Mouse (Mus musculus): ENCODE results near the gene Rasal1. TPM values are rescaled to one million over a fixed set of nuclear protein-coding genes. Genes with fewer than 3 reads are reported as not detected.
A peak's percentile ranks its signal among the peaks of the same experiment; 100 is the strongest.

Gene Rasal1
- polyA plus RNA-seq, 1 experiment = 14.9 TPM

DNA sequence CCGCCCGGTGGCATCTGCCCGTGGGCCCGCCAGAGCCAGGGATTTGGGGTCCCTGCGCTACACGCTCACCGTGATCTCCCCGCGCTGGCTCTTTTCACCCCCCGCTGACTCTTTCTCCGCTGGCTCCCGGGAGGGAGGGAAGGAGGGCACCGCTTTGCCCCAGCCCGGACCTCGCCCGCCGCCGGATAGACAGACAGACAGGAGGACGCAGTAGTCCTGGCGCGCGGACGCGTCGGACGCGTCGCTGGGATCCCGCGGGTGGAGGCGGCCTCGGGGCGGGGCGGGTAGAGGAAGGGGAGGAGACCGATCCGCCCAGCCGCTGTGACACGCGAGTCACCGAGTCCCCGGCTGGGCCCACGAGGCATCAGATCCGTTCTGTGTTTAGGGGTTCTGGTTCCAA lies 62.8 kb downstream of the Rasal1 start:
- DNase-seq (ENCODE audit: low read depth in 1 of 2, low spot score in 2 of 2) = peak; percentile 49 to 82
- H3K27me3 ChIP-seq (ENCODE audit: control insufficient read depth, insufficient read depth, low read length) = no peaks in the 10 kb centered on the region
- peaks cover 3% of the 10 kb centered on the region; the same call in 1 of the 2 replicates for H3K36me3 ChIP-seq (ENCODE audit: control insufficient read depth, insufficient read depth, low read length)
- TF ChIP-seq POLR2A (IDR thresholded peaks at IDR 0.05; ENCODE audit: low read depth, low read length) = peak; percentile 36; the same call in 1 of the 2 replicates
- no peak for TF ChIP-seq CTCF (IDR thresholded peaks at IDR 0.05; ENCODE audit: extremely low read depth, insufficient read depth, insufficient read length, insufficient replicate concordance)
- H3K4me3 ChIP-seq (ENCODE audit: extremely low read depth, insufficient read depth, insufficient read length) = peak overlapping the region; percentile 79
- 1% methylated on average over 43 of the region's 43 CpGs for WGBS
- peaks cover 32% of the 10 kb centered on the region for H3K4me1 ChIP-seq (ENCODE audit: control insufficient read depth, insufficient read depth, insufficient read length)
- peak overlapping the region; percentile 80 for H3K27ac ChIP-seq (ENCODE audit: insufficient read depth, low read length)

DNA sequence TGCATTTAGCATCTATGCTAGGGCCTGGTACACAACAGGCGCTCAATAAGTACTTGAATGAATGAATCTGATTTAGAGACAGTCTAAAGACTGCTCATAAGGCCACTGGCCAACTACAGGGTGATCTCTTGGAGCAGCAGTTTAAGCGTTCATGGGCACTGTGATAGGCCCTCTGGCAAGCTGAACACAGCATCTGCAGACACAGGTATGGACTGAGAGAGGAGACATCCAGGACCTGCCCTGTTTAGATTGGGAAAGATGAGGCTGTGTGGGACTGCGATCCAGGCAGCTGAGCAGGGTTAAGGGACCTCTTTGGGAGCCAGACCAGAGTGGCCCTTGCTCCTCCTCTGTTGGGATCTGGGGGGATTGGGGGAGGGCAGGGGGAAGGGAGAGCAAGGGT lies 63.2 kb downstream of the Rasal1 start, which contains the start of gene Dtx1:
TSS of gene Dtx1 (minus strand) at position 101 of the 400 bp plus-strand sequence.
- peak within 1 kb of the TSS; percentile 79 for H3K4me3 ChIP-seq (ENCODE audit: extremely low read depth, insufficient read depth, insufficient read length)
- TF ChIP-seq POLR2A (IDR thresholded peaks at IDR 0.05; ENCODE audit: low read depth, low read length) (no peak), CTCF (IDR thresholded peaks at IDR 0.05; ENCODE audit: extremely low read depth, insufficient read depth, insufficient read length, insufficient replicate concordance) (no peak)

DNA sequence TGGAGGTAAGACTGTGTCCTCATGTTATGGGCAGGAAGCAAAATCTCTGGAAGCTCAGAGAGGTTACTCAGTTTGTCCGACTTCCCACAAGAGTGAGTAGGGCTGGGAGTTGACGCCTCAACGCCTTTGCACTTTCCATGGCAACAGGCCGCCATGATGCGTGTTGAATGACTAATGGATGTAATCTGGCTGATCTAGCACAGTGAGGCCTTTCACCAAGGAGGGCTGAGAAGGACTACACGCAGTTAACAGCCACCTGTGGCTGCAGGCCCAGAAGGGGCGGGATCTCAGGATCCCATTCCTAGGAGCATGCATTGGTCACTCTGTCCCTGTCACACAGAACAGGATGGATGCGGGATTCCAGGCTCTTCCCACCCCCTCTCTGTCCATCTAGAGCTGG lies 64.1 kb downstream of the Rasal1 start:
- no peak overlapping the region for H3K4me3 ChIP-seq (ENCODE audit: extremely low read depth, insufficient read depth, insufficient read length)
- no peak for DNase-seq (ENCODE audit: low read depth in 1 of 2, low spot score in 2 of 2)
- H3K4me1 ChIP-seq (ENCODE audit: control insufficient read depth, insufficient read depth, insufficient read length) = peaks cover 24% of the 10 kb centered on the region
- peaks cover 3% of the 10 kb centered on the region; the same call in 1 of the 2 replicates for H3K36me3 ChIP-seq (ENCODE audit: control insufficient read depth, insufficient read depth, low read length)
- no peak for TF ChIP-seq CTCF (IDR thresholded peaks at IDR 0.05; ENCODE audit: extremely low read depth, insufficient read depth, insufficient read length, insufficient replicate concordance)
- no peak for TF ChIP-seq POLR2A (IDR thresholded peaks at IDR 0.05; ENCODE audit: low read depth, low read length)
- 90% methylated on average over 8 of the region's 8 CpGs for WGBS
- H3K27me3 ChIP-seq (ENCODE audit: control insufficient read depth, insufficient read depth, low read length) = no peaks in the 10 kb centered on the region
- no peak overlapping the region for H3K27ac ChIP-seq (ENCODE audit: insufficient read depth, low read length)

More for the DNA sequence above, 63.2 kb downstream of the Rasal1 start, which contains the start of gene Dtx1:
- Histone ChIP-seq H3K36me3 (ENCODE audit: control insufficient read depth, insufficient read depth, low read length) (peaks cover 3% of the 10 kb centered on the region; the same call in 1 of the 2 replicates), H3K27ac (ENCODE audit: insufficient read depth, low read length) (peak within 1 kb of the TSS; percentile 80), H3K27me3 (ENCODE audit: control insufficient read depth, insufficient read depth, low read length) (no peaks in the 10 kb centered on the region), H3K4me1 (ENCODE audit: control insufficient read depth, insufficient read depth, insufficient read length) (peaks cover 29% of the 10 kb centered on the region)
- 44% methylated on average over 3 of the region's 3 CpGs for WGBS
- no peak for DNase-seq (ENCODE audit: low read depth in 1 of 2, low spot score in 2 of 2)

DNA sequence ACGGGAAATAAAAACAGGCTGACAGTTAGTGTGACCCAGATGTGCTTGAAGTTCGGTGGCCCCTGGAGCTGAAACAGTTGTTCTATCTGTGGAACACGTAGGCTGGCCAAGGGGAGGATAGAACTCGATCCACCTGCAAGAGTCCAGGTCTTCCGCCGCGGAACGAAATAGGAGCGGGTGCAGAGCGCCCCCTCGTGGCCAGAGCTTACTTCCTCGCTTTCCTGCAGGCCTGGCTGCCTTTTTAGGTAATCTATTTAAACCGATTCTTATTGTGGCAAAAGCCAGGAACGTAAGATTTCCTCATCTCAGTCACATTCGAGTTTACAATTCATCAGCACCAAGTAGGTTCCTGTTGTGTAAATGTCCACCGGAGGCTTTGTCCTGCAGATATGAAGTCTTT lies 65.7 kb downstream of the Rasal1 start:
- no peak overlapping the region for H3K27ac ChIP-seq (ENCODE audit: insufficient read depth, low read length)
- WGBS = 3% methylated on average over 16 of the region's 16 CpGs
- peak; percentile 56 to 82 for DNase-seq (ENCODE audit: low read depth in 1 of 2, low spot score in 2 of 2)
- peaks cover 19% of the 10 kb centered on the region for H3K4me1 ChIP-seq (ENCODE audit: control insufficient read depth, insufficient read depth, insufficient read length)
- no peak overlapping the region for H3K4me3 ChIP-seq (ENCODE audit: extremely low read depth, insufficient read depth, insufficient read length)
- no peaks in the 10 kb centered on the region for H3K27me3 ChIP-seq (ENCODE audit: control insufficient read depth, insufficient read depth, low read length)
- no peaks in the 10 kb centered on the region; the same call in 1 of the 2 replicates for H3K36me3 ChIP-seq (ENCODE audit: control insufficient read depth, insufficient read depth, low read length)
- peak; percentile 97 for TF ChIP-seq CTCF (IDR thresholded peaks at IDR 0.05; ENCODE audit: extremely low read depth, insufficient read depth, insufficient read length, insufficient replicate concordance)
- no peak for TF ChIP-seq POLR2A (IDR thresholded peaks at IDR 0.05; ENCODE audit: low read depth, low read length)

DNA sequence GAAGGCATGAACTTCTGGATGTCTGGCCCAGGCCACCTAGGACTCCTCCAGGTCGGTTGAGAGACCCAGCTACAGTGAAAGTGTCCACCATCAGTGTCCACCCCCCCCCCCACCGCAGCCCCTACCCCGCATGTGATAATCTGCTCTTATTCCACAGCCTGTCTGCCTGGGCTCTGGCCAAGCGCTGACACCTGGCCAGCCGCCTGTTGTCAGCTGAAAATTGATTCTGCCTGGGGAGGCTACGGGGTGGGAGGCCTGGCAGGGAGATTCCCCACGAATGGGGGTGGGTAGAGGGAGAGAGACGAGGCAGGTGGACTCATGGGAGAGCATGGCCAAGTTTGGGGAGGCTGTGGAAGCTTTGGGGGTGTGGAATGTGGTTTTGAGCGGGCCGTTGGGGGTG lies 68.5 kb downstream of the Rasal1 start:
- 73% methylated on average over 10 of the region's 10 CpGs for WGBS
- Histone ChIP-seq H3K36me3 (ENCODE audit: control insufficient read depth, insufficient read depth, low read length) (no peaks in the 10 kb centered on the region), H3K27me3 (ENCODE audit: control insufficient read depth, insufficient read depth, low read length) (no peaks in the 10 kb centered on the region), H3K4me1 (ENCODE audit: control insufficient read depth, insufficient read depth, insufficient read length) (peaks cover 8% of the 10 kb centered on the region), H3K27ac (ENCODE audit: insufficient read depth, low read length) (no peak overlapping the region), H3K4me3 (ENCODE audit: extremely low read depth, insufficient read depth, insufficient read length) (no peak overlapping the region)
- no peak for DNase-seq (ENCODE audit: low read depth in 1 of 2, low spot score in 2 of 2)
- no peak for TF ChIP-seq CTCF (IDR thresholded peaks at IDR 0.05; ENCODE audit: extremely low read depth, insufficient read depth, insufficient read length, insufficient replicate concordance)
- TF ChIP-seq POLR2A (IDR thresholded peaks at IDR 0.05; ENCODE audit: low read depth, low read length) = no peak

DNA sequence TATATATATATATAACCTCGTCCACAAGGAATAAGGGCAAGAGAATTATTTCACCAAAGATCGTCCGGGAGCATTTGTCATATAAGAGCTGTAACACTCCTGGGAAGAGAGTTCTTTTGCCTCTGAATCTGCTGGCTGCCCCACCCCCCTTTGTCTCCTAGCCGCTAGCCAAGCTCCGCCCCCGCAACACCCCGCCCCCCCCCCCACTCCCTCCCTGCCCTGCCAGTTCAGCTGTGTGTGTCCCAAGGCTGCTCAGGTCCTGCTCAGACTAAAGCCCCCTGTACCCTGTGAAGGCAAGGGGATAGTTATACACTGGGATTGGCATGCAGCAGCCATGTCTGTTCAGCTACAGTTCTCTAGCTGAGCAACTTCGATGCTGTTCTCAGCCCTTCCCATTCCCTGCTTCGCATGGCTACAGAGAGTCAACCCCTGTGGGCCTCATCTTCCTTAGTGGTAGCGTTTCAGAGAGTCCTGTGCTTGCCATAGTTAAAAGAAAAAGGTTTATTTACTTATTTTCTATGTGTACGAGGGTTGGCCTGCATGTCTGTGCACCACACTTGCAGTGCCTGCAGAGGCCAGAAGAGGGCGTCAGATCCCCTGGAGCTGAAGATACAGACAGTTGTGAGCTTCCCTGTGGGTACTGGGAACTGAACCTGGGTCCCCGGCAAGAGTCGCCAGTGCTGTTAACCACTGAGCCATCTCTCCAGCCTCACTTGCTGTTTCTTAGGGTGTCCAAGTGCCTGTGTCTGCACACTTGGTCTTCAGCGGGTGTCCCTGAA lies 70.2 kb downstream of the Rasal1 start:
- TF ChIP-seq POLR2A (IDR thresholded peaks at IDR 0.05; ENCODE audit: low read depth, low read length) (no peak), CTCF (IDR thresholded peaks at IDR 0.05; ENCODE audit: extremely low read depth, insufficient read depth, insufficient read length, insufficient replicate concordance) (no peak)
- Histone ChIP-seq H3K27ac (ENCODE audit: insufficient read depth, low read length) (no peak overlapping the region), H3K4me3 (ENCODE audit: extremely low read depth, insufficient read depth, insufficient read length) (no peak overlapping the region), H3K27me3 (ENCODE audit: control insufficient read depth, insufficient read depth, low read length) (no peaks in the 10 kb centered on the region), H3K36me3 (ENCODE audit: control insufficient read depth, insufficient read depth, low read length) (no peaks in the 10 kb centered on the region), H3K4me1 (ENCODE audit: control insufficient read depth, insufficient read depth, insufficient read length) (peaks cover 5% of the 10 kb centered on the region; the same call in 1 of the 2 replicates)
- WGBS = 68% methylated on average over 13 of the region's 15 CpGs
- DNase-seq (ENCODE audit: low read depth in 1 of 2, low spot score in 2 of 2) = no peak

DNA sequence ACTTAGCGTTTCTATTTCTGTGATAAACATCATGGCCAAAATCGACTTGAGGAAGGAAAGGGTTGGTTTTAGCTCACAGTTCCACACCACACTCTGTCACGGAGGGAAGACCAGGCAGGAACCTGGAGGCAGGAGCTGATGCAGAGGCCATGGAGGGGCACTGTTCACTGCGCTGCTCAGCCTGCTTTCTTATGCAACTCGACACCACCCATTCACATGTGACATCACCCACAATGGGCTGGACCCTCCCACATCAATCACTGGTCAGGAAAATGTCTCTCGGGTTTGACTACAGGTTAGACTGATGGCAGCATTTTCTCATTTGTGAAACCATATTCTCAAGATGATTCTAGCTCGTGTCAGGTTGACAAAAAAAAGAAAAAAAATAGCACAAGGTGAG lies 72.4 kb downstream of the Rasal1 start:
- H3K4me1 ChIP-seq (ENCODE audit: control insufficient read depth, insufficient read depth, insufficient read length) = no peaks in the 10 kb centered on the region
- WGBS = 47% methylated on average over 7 of the region's 7 CpGs

More for the DNA sequence above, 72.4 kb downstream of the Rasal1 start:
- H3K27me3 ChIP-seq (ENCODE audit: control insufficient read depth, insufficient read depth, low read length) = no peaks in the 10 kb centered on the region
- TF ChIP-seq POLR2A (IDR thresholded peaks at IDR 0.05; ENCODE audit: low read depth, low read length) = no peak
- no peak for TF ChIP-seq CTCF (IDR thresholded peaks at IDR 0.05; ENCODE audit: extremely low read depth, insufficient read depth, insufficient read length, insufficient replicate concordance)
- H3K4me3 ChIP-seq (ENCODE audit: extremely low read depth, insufficient read depth, insufficient read length) = no peak overlapping the region
- no peak overlapping the region for H3K27ac ChIP-seq (ENCODE audit: insufficient read depth, low read length)
- H3K36me3 ChIP-seq (ENCODE audit: control insufficient read depth, insufficient read depth, low read length) = no peaks in the 10 kb centered on the region
- DNase-seq (ENCODE audit: low read depth in 1 of 2, low spot score in 2 of 2) = no peak

Data from spleen, adult 2 months (tissue).